Mouse (Mus musculus) megakaryocyte progenitor cell, adult 5-6 weeks (primary cell): Measurements from ENCODE around the gene Nktr. TPM values are rescaled to one million over a fixed set of nuclear protein-coding genes. Genes with fewer than 3 reads are reported as not detected.

Source experiments
- ATAC-seq: replicated peaks from 2 replicates; pipeline ENCODE4 v1.8.0; 2016; ENCODE audit warnings: mild to moderate bottlenecking, moderate TSS enrichment, inconsistent platforms; ENCODE audit not compliant: poor library complexity
- total RNA-seq, 2 experiments: library from RNA; stranded (forward) in 1 of 2; stranded (reverse) in 1 of 2; fragments of 157-497, 149-512 nt in 1 of 2; fragments of 200-1000 nt in 1 of 2; gene quantifications; 2 replicates each; pipeline versions ENCODE4 v1.2.3 to v1.2.4; 2015 to 2017

Nktr gene
- total RNA-seq (2015), result 92.4 and 140 TPM in 2 replicates
- total RNA-seq (2017), result 100.0 and 142 TPM in 2 replicates

DNA sequence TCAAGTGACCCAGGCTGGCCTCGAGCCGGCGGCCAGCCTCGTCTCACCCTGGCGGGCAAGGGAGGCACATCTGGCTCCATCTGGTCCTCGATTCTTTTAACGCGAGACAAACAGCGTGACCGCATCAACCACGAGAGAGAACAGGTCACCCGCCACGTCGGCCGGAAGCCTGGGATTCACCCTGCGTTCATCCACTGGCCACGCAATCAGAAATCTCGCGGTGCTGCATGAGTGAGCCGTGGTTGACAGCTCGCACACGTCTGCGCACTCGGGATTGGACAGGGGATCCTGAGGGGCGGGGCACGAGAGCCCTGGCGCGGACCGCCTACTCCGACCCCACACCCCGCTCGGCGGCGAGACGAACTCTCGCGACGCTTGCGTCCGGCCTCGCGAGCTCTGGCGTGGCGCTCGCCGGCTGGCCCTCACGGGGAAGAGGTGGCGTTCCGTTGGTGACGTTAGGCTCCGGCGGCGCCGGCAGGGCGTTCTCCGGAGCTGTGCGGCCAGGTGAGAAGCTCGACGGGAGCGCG is at the start of gene Nktr:
Gene Nktr, plus strand, starts transcription at position 378 of the 527 bp plus-strand sequence.
- ATAC-seq, result peak; percentile 91

DNA sequence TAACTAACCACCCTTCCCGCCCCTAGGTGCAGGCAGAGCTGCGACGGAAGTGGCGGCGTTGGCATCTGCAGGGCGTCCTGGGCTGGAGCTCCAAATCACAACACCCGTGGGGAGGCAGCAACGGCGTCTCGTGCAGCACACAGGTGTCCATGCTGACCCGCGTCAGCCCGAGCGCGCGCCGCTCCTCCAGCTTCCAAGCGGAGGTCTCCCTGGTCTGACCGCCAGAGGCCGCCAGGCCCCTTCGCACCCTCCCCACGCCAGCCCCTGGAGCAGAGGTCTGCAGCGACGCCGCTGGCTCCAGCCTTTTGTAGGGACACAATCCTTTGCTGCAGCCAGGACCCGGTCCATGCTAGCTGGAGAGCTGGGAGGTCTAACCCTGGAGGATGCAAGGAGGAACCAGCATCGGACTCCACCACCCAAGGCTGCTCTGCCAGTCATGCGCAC is 49.6 kb upstream of the Nktr start:
- ATAC-seq, result peak; percentile 62

DNA sequence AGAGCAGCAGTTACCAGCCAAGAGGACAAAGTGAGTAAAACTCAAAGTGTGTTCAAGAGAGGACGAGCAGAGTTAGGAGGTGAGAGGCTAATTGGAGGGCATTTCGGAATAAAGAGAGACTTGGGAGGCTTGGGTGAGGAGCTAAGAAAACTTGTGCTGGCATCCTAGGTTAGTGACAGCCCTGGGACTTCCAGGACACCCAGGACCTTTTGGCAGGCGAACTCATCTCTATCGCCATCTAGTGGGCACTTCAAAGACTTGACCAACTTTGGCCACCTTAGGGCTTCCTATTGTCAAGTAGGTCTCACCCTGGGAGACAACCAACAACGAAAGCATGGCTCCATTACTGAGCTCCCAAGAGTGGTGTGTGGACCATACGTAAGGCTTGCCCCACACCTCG is 47.7 kb upstream of the Nktr start:
- peak; percentile 49 for ATAC-seq

DNA sequence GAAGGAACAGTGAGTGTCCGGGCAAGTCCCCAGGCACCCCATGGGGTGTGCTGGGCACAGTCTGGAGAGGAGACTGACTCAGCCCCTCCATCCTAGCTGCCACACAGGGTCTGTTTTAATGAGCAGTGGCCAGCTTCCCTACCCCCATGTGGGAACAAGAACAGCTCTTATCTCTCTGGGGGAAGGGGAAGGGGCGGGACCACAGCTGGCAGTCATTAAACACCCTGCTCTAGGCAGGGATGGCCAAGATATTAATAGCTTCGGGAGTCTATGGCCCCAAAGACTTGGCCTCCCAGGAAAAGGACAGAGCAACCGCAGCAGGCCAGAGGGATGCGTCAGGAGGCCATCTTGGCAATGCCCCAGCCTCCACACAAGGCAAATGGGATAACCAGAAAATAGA is 46.7 kb upstream of the Nktr start:
- no peak for ATAC-seq

DNA sequence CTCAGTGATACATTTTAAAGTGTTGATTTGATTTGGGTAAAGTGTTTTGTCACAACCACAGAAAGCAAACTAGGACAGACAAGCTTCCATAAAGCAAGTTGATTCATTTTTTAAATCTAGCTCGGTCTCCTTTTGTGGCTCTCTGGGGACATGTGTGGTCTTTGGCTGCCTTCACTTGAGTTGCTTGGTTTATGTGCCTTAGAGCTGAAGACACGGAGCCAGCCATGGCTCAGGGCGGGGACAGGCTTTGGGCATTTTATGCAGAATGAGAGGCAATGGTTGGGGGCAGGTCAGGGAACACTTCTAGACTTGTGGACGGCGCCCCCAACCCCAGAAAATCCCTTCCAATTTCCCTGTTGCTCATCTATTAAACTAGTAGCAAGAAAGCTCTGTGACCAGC is 45.3 kb upstream of the Nktr start:
- ATAC-seq, result no peak

DNA sequence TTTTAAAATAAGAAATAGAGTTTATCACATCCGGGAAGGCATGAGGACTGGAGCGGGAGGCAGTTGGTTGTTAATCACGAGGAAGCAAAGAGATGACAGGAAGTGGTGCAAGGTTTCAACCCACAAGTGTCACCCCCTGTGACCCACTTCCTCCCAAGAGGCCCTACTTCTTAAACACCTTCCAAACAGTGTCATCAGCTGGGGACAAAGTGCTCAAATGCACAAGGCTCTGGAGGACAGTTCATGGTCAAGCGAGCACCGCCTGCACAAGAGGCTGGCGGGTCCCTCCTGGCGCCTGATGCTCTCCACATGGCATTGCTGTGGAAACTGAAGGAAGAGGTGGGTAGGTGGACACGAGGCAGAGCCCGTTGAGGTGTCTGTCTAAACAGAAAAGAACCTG is 44.0 kb upstream of the Nktr start:
- ATAC-seq, result peak; percentile 75

DNA sequence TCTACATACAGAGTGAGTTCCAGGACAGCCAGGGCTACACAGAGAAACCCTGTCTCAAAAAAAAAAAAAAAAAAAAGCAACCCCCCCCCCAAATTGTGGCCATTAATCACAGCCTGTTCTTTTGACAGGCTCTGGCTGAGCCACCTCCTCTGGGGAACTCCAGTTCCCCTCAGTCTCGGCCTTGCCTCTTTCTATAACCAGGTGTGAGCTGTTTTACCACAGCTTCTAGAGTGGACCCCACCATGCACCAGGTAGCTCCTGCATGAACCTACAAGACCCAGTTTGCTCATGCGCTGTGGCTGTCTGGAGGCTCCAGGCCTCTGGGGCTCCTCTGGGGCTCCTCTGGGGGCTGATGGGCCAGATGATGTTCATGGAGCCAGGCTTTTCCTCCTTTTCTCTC is 43.4 kb upstream of the Nktr start:
- no peak for ATAC-seq

DNA sequence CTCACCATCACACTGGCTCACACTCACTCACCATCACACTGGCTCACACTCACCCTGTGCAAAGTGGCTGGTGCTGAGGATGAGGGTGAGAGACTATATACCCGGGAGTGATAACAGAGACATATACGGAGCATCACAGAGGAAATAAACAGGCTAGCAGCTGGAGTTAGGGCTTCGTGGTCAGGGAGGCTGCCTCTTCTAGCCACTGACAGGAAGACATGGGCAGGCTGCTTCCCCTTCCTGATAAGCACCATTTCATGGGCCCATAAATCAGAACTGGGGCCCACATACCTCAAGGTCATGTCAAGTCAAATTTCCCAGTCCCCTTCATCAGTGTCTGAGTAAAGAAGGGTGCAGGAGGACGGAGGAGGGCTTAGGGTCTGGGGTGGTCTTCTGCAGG is 41.9 kb upstream of the Nktr start:
- ATAC-seq, result peak; percentile 54

DNA sequence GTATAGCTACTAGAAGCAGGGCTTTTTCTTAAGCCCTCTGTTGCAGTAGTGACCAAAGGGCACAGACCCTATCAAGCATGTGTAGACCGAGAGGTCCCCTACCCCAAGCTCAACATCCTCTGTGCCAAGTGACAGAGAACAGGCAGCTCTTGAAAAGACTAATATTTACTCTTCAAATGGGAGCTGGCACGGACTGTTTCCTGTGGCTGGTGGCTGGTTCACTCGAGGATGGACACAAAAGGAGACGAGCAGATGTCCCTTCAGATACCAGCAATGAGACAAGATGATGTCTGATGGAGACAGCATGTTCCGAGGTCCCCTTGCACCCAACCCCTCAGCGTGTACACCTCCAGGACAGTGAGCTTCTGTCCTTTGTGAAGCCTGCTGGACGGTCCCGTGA is 41.5 kb upstream of the Nktr start:
- ATAC-seq, result no peak

DNA sequence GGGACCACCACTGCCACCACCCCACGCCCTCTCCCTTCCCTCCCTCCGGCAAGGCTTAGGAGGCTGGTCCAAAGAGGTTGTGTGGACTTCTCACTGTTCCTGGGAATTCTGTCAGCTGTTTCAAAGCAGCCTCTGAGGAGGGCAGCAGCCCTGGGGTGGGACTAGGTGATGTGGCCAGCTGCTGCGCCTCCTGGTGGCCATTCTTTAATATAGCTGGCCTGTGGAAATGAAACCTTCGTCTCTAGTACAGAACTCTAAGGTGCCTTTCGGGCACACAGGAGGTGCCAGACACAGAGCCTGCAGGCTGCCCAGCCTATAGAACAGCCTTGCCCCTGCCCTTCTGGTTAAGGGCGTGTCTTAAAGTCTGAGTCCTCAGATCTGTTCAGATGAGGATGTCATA is 39.4 kb upstream of the Nktr start:
- peak; percentile 63 for ATAC-seq

DNA sequence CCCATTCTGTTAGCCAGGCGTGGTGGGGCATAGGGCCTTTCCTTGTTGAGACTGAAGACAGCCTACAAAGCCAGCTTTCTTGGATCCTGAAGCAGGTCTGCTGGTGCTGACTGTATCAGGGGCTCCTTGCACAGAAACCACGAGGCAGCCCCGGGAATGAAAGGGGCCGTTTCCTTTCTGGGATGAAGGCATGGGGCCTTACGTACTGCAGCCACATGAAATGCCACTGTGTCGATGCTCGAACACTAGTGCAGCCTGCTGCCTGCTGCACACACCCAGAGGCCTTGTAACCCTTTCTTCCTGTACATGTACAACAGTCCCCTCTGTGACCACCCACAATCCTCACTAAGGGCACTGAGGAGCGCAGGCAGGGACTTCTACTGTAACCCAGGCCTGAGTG is 37.8 kb upstream of the Nktr start:
- no peak for ATAC-seq

DNA sequence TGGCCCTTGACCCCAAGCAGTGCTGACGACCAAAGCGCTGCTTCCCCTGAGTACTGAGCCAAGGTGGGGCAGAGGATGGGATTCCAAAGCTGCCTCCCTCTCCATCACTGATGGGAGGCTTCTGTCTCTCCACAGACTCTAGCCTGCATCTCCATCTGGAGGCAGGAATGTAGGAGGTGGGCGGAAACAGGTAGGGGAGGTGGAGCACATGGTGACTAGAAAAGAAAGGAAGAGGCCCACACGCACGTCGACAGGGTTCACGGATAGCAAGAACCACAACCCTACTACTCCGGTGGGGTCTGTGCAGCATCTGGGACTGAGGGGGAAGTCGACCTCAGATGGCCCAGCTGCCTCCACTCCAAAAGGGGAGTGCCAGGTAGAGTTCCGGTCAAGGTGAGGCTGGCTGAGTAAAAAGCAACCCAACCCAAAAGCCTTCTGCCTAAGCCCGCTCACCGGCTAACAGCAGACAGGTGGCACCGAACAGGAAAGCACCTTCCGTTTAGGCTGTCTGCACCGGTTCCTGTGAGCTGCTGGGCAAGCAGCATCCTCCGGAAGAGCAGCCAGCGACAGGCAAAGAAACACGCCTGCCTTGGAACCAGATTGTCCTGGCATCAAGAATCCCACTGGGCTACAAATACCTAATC is 36.8 kb upstream of the Nktr start:
- no peak for ATAC-seq

DNA sequence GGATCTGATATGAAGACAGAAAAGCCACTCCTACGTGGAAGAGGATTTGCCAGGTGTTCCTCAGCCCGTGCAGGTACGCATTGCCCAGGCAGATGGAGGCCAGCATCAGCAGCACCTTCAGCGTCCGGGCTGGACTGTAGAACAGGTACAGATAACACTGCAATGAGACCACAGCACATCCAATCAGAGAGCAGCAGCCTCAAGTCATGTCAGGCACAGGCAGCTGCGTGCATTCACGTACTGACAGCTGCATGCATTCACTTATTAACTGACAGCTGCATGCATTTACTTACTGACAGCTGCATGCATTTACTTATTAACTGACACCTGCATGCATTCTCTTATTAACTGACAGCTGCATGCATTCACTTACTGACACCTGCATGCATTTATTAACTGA is 34.3 kb upstream of the Nktr start:
- ATAC-seq, result no peak

DNA sequence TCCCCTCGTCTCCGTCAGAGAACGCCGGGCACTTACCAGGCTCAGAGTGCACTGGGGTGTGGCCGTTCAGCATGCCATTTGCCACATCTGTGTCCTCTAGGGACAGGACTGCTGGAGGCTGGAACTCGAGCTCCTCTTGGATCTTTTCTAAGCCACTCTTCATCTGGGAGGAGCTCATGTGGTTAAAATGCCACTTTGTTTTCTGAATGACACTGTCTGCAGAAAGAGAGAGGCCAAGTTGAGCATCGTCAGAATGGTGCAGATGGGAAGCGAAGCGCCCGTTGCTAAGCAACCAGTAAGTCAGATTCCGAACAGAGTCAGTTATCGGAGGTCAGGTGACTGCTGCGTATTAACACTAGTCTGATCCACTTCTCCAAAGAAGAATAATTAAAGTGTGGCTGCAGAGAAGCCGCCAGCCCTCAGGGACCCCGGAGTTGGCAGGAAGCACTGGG is 28.7 kb upstream of the Nktr start:
- ATAC-seq, result no peak

DNA sequence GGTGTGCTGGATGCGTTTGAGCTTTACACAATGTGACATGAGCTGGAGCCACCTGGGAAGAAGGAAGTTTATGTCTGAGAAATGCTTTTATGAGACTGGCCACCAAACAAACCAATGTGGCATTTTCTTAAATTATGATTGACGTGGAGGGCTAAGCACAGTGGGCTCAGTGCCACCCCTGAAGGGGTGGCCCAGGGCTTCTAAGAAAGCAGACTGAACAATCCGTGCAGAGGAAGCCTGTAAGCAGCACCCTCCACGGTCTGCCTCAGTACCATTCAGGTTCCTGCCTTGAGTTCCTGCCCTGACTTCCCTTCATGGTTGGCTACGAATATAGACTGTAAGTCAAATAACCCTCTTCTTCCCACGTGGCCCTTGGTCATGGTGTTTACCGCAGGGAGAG is 28.2 kb upstream of the Nktr start:
- no peak for ATAC-seq

DNA sequence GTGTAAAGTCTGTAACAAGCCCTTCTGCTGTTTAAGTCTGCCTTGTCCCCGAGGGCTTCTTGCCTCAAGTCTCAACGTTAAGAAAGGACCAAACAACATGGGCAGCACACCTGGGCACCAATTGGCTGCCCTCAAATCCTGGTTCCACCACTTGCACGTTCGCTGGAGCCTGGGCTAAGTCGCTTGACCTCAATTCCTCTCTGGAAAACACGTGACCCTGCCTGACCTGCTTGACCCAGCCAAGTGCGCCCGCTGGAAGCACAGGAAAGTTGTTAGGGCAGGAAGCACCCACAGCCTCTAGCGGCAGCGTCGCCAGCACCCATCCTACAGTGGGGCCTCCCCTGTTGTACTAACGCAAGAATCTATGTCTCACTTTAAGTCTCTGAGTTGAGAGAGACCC is 24.2 kb upstream of the Nktr start:
- no peak for ATAC-seq

DNA sequence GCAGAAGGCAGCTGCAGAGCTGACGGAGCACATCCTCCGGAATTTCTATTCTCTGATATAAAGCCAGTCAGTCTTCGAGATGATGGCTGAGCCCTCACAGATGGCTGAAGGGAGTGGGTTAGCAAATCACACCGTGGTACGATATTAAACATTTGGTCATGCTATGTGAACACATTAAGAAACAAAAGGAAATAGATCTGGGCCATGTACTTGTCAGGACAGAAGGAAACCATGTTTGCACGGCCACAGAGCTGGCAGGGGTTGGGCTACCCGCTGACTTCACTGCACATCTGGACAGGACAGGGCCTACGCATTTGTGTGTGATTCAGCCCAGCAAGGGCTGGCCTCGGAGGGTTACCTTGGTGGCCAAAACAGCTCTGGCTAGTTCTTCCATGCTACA is 22.3 kb upstream of the Nktr start:
- ATAC-seq, result no peak

DNA sequence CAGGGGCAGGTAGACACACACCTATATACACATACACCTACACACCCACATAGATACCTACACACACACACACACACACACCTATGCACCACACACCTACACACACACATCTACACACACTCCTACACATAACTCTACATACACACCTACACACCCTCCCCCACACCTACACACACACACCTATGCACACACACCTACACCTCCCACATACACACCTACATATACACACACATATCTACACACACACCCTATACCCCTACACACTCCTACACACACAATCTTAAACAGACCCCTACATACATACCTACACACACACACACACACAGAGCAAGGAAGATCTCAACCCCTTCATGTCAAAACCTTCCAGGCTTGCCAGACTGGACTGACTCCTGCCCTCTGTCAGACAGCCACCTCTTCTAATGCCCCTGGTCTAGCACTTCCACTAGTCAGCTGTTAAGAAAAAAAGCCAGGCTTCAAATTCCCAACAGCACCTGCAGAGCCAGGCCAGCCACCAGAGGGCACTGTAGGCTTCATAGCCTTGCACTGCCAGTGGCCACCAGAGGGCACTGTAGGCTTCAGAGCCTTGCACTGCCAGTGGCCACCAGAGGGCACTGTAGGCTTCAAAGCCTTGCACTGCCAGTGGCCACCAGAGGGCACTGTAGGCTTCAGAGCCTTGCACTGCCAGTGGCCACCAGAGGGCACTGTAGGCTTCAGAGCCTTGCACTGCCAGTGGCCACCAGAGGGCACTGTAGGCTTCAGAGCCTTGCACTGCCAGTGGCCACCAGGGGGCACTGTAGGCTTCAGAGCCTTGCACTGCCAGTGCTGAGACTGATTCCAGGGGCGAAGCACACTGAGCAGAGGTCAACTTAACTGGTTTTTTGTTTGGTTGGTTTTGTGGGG is 21.6 kb upstream of the Nktr start:
- ATAC-seq, result peak; percentile 85

DNA sequence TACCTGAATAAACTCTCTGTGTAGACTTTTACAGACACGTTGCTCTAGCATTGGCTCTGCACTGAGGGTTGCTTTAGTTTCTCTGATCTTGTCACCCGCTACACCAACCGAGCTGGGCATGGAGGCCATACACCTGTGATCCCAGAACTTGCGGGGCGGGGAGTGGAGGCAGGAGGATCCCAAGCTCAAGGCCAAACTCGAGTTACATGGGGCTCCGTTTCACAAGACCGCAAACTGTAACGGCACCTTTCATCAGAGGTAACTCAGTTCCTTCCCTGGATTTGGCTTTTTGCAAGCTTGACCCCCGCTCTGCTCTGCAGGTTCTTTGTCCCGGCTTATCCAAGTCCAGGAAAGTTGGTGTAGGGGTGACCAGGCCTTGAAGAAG is 14.7 kb upstream of the Nktr start:
- ATAC-seq, result no peak

DNA sequence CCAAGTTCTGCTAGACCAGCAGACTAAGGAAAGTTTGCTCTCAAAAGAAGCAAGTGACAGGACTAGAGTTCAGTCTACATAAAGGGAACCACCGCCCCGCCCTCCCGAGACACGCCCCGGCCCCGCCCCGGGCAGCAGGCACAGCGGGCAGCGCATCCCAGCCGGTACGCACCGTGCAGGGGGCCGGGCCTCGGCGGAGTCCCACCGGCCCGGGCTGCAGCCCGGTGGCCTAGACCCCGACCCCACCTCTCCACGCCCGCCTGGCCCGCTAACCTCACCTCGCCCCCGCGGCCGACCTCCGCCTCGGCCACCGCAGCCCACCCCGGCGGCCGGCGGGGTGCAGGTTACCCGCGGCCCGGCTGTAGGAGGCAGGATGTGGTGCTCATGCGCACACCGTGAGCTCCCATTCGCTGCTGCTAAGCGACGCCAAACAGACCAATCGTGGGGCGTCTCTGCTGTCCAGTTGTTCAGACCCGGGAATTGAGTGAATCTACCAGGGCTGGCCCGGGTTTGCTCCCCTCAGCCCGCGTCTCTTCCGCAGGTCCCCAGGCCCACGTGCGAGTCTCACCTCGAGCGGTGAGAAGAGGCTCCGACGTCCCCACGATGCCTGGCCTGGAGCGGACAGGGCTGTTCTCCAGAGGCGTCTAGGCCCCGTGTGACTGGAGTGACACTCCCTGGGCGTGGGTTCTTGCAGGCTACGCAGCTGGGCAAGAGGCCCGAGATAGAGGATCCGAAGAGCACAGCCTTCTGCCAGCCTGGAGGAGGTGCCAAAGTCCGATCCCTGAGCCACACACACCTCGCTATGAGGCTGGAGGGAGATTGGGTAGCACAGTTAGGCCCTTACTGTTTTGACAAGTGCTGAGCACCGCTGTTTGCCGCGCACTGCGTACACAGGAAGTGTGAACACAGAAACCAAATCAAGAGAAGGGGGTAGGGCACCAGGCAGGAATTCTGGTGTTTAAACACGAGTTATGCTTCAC is 14.0 kb upstream of the Nktr start, which contains the start of gene Sec22c:
Gene Sec22c, minus strand, starts transcription at position 845 of the 980 bp plus-strand sequence.
- ATAC-seq, result peak; percentile 67
